Comparison of ENCODE assay signal across 29 mouse cellular contexts in genomic region chr4:89348842-89349241, GRCm38 (mm10). TPM values are rescaled to one million over a fixed set of nuclear protein-coding genes. Genes with fewer than 3 reads are reported as not detected.
DNase-seq lines count a peak whose midpoint lies in the region; ATAC-seq and TF ChIP-seq lines count a peak whose summit lies in the region.
"Had no signal": no experiment of that assay in that cellular context is flagged by ENCODE, and none has a peak within 500 bp of the region (broad histone marks: within the 10 kb centered on the region; RNA-seq: fewer than 3 reads in every experiment).

No protein-coding gene starts in this region.

- H3K27ac ChIP-seq in kidney, adult 2 months (ENCODE audit: insufficient read depth, low read depth, low read length): peak overlapping the region; percentile 71
- no peak overlapping the region for H3K27ac ChIP-seq in kidney, embryonic 15.5 days
- peak overlapping the region; percentile 11; the same call in 1 of the 2 replicates for H3K27ac ChIP-seq in kidney, postnatal 0 days
- no peak overlapping the region for H3K27ac ChIP-seq in hindbrain, embryonic 16.5 days (ENCODE audit: low read depth, low read length)
- H3K27ac ChIP-seq: embryonic facial prominence, embryonic 15.5 days; forebrain, embryonic 15.5 days; heart, embryonic 13.5 days; hindbrain, embryonic 12.5 days; left cerebral cortex, adult 2 months; limb, embryonic 15.5 days; liver, embryonic 14.5 days; lung, embryonic 15.5 days; midbrain, embryonic 12.5 days; neural tube, embryonic 15.5 days; stomach, embryonic 15.5 days had no signal

- no peak overlapping the region for H3K4me2 ChIP-seq in kidney, embryonic 15.5 days
- H3K4me2 ChIP-seq in kidney, postnatal 0 days (ENCODE audit: low read length): no peak overlapping the region
- no peak overlapping the region for H3K4me2 ChIP-seq in hindbrain, embryonic 16.5 days (ENCODE audit: low read length)
- H3K4me2 ChIP-seq: embryonic facial prominence, embryonic 15.5 days; forebrain, embryonic 15.5 days; heart, embryonic 13.5 days; hindbrain, embryonic 12.5 days; limb, embryonic 15.5 days; lung, embryonic 15.5 days; midbrain, embryonic 12.5 days; neural tube, embryonic 15.5 days; stomach, embryonic 15.5 days had no signal

- 0 out of 2 replicates have a peak, but pooled peaks cover 1% of the 10 kb centered on the region for H3K27me3 ChIP-seq in kidney, adult 2 months (replicated peaks; ENCODE audit: control insufficient read depth, insufficient read depth, low read length)
- no peaks in the 10 kb centered on the region for H3K27me3 ChIP-seq in kidney, embryonic 15.5 days
- H3K27me3 ChIP-seq in kidney, postnatal 0 days (ENCODE audit: insufficient read depth, low read length): no peaks in the 10 kb centered on the region
- H3K27me3 ChIP-seq in hindbrain, embryonic 16.5 days (replicated peaks; ENCODE audit: control insufficient read depth, insufficient read depth, low read length): no peaks in the 10 kb centered on the region
- H3K27me3 ChIP-seq: CH12.LX; embryonic facial prominence, embryonic 15.5 days; forebrain, embryonic 15.5 days; heart, embryonic 13.5 days; hindbrain, embryonic 12.5 days; limb, embryonic 15.5 days; lung, embryonic 15.5 days; midbrain, embryonic 12.5 days; neural tube, embryonic 15.5 days; stomach, embryonic 15.5 days had no signal

- no peak overlapping the region for H3K4me3 ChIP-seq in kidney, adult 2 months (ENCODE audit: insufficient read depth, low read depth, low read length)
- no peak overlapping the region for H3K4me3 ChIP-seq in kidney, embryonic 15.5 days (replicated peaks)
- no peak overlapping the region for H3K4me3 ChIP-seq in kidney, postnatal 0 days (replicated peaks; ENCODE audit: low read depth, low read length)
- no peak overlapping the region for H3K4me3 ChIP-seq in hindbrain, embryonic 16.5 days (ENCODE audit: low read length)
- H3K4me3 ChIP-seq: embryonic facial prominence, embryonic 15.5 days; forebrain, embryonic 15.5 days; heart, embryonic 13.5 days; hindbrain, embryonic 12.5 days; left cerebral cortex, adult 2 months; limb, embryonic 15.5 days; lung, embryonic 15.5 days; midbrain, embryonic 12.5 days; neural tube, embryonic 15.5 days; stomach, embryonic 15.5 days had no signal

- H3K9ac ChIP-seq in kidney, embryonic 15.5 days: no peak overlapping the region
- H3K9ac ChIP-seq in kidney, postnatal 0 days (ENCODE audit: low read depth, low read length): no peak overlapping the region
- H3K9ac ChIP-seq in hindbrain, embryonic 16.5 days (ENCODE audit: low read depth, low read length): no peak overlapping the region
- H3K9ac ChIP-seq: embryonic facial prominence, embryonic 15.5 days; forebrain, embryonic 15.5 days; heart, embryonic 13.5 days; hindbrain, embryonic 12.5 days; limb, embryonic 15.5 days; liver, embryonic 14.5 days; lung, embryonic 15.5 days; midbrain, embryonic 12.5 days; neural tube, embryonic 15.5 days; stomach, embryonic 15.5 days had no signal

- no peak for ATAC-seq in kidney, embryonic 15.5 days (replicated peaks; ENCODE audit: low FRiP score)
- ATAC-seq in kidney, postnatal 0 days (replicated peaks; ENCODE audit: low FRiP score, low read depth): peak; percentile 65; the same call in 1 of the 2 replicates
- no peak for ATAC-seq in hindbrain, embryonic 16.5 days
- ATAC-seq: forebrain, embryonic 15.5 days; inflammation-experienced regulatory T-cells, adult 6 months had no signal

- no peaks in the 10 kb centered on the region for H3K9me3 ChIP-seq in kidney, embryonic 15.5 days (replicated peaks)
- no peaks in the 10 kb centered on the region for H3K9me3 ChIP-seq in kidney, postnatal 0 days (replicated peaks; ENCODE audit: low read length)
- H3K9me3 ChIP-seq in hindbrain, embryonic 16.5 days (ENCODE audit: control insufficient read depth, low read length): no peaks in the 10 kb centered on the region
- H3K9me3 ChIP-seq: embryonic facial prominence, embryonic 15.5 days; forebrain, embryonic 15.5 days; heart, embryonic 13.5 days; hindbrain, embryonic 12.5 days; limb, embryonic 15.5 days; lung, embryonic 15.5 days; midbrain, embryonic 12.5 days; neural tube, embryonic 15.5 days; stomach, embryonic 15.5 days had no signal

- no peak for TF ChIP-seq CTCF in kidney, adult 2 months (conservative IDR thresholded peaks at IDR 0.05; ENCODE audit: insufficient read depth, insufficient read length, low read depth, low read length)
- TF ChIP-seq CTCF in kidney, postnatal 0 days (IDR thresholded peaks at IDR 0.05; ENCODE audit: low read depth): no peak

- TF ChIP-seq POLR2A in kidney, adult 2 months (IDR thresholded peaks at IDR 0.05; ENCODE audit: low read depth, low read length): no peak

- H3K4me1 ChIP-seq in kidney, adult 2 months (ENCODE audit: control insufficient read depth, insufficient read depth, low read length): no peaks in the 10 kb centered on the region
- 0 out of 2 replicates have a peak, but pooled peaks cover 2% of the 10 kb centered on the region for H3K4me1 ChIP-seq in kidney, embryonic 15.5 days
- no peaks in the 10 kb centered on the region for H3K4me1 ChIP-seq in kidney, postnatal 0 days (replicated peaks; ENCODE audit: insufficient read depth, low read length)
- no peaks in the 10 kb centered on the region for H3K4me1 ChIP-seq in hindbrain, embryonic 16.5 days (ENCODE audit: control insufficient read depth, insufficient read depth, low read depth, low read length)
- H3K4me1 ChIP-seq: embryonic facial prominence, embryonic 15.5 days; forebrain, embryonic 15.5 days; heart, embryonic 13.5 days; hindbrain, embryonic 12.5 days; limb, embryonic 15.5 days; lung, embryonic 15.5 days; midbrain, embryonic 12.5 days; neural tube, embryonic 15.5 days; stomach, embryonic 15.5 days had no signal

- H3K36me3 ChIP-seq in kidney, adult 2 months (ENCODE audit: control insufficient read depth, insufficient read depth, low read length): no peaks in the 10 kb centered on the region
- H3K36me3 ChIP-seq in kidney, embryonic 15.5 days: no peaks in the 10 kb centered on the region
- no peaks in the 10 kb centered on the region for H3K36me3 ChIP-seq in kidney, postnatal 0 days (ENCODE audit: insufficient read depth, low read length)
- no peaks in the 10 kb centered on the region for H3K36me3 ChIP-seq in hindbrain, embryonic 16.5 days (ENCODE audit: control insufficient read depth, insufficient read depth, low read length)
- H3K36me3 ChIP-seq: embryonic facial prominence, embryonic 15.5 days; forebrain, embryonic 15.5 days; heart, embryonic 13.5 days; hindbrain, embryonic 12.5 days; limb, embryonic 15.5 days; lung, embryonic 15.5 days; midbrain, embryonic 12.5 days; neural tube, embryonic 15.5 days; stomach, embryonic 15.5 days had no signal

- DNase-seq in kidney, adult 2 months: peak; percentile 64
- DNase-seq in ES-CJ7 (ENCODE audit: low read depth, low spot score): peak; percentile 6
- DNase-seq in kidney, postnatal 0 days (ENCODE audit: low spot score): no peak
- peak; percentile 36 for DNase-seq in lung, postnatal 36 days
- no peak for DNase-seq in cerebellum, postnatal 25 days
- DNase-seq: adrenal gland, postnatal 36 days; B cell, adult 2 months; cerebellum, adult 9-10 months; gastrocnemius, postnatal 14 days; heart, adult 18-20 months; left cerebral cortex, postnatal 4 days; right cerebral cortex, adult 18-20 months; right cerebral cortex, postnatal 4 days; thymus, postnatal 4 days had no signal

- WGBS in kidney, adult 2 months: 38% methylated on average over 5 of the region's 5 CpGs
- 53% methylated on average over 5 of the region's 5 CpGs for WGBS in kidney, embryonic 15.5 days
- 52% methylated on average over 5 of the region's 5 CpGs for WGBS in kidney, postnatal 0 days
- 75% methylated on average over 5 of the region's 5 CpGs for WGBS in hindbrain, embryonic 16.5 days

RNA-seq across cellular contexts. Expression of gene Cdkn2b, which starts 38.0 kb away (rescaled TPM):
- 5.1 and 7.2 TPM in 2 replicates for polyA plus RNA-seq in kidney, adult 2 months (2012; rRNA removed)
- polyA plus RNA-seq in kidney, embryonic 15.5 days (2015; fragmentation: Nextera tagmentation; extraction: Ambion mirVana): 1.1 and 1.8 TPM in 2 replicates
- polyA plus RNA-seq in kidney, postnatal 0 days (2015; fragmentation: Nextera tagmentation; extraction: Ambion mirVana): 3.3 and 4.9 TPM in 2 replicates
- polyA plus RNA-seq in hindbrain, embryonic 16.5 days (2015; fragmentation: Nextera tagmentation; extraction: Ambion mirVana): 1.1 and 1.7 TPM in 2 replicates

RNA-seq across cellular contexts. Expression of gene Cdkn2a, which starts 54.4 kb away (rescaled TPM):
- 0.15 and 0.39 TPM in 2 replicates for polyA plus RNA-seq in kidney, adult 2 months (2012; rRNA removed)
- not detected in 2 replicates for polyA plus RNA-seq in kidney, embryonic 15.5 days (2015; fragmentation: Nextera tagmentation; extraction: Ambion mirVana)
- polyA plus RNA-seq in kidney, postnatal 0 days (2015; fragmentation: Nextera tagmentation; extraction: Ambion mirVana): not detected in 2 replicates
- not detected in 2 replicates for polyA plus RNA-seq in hindbrain, embryonic 16.5 days (2015; fragmentation: Nextera tagmentation; extraction: Ambion mirVana)
- polyA plus RNA-seq: embryonic facial prominence, embryonic 15.5 days; forebrain, embryonic 15.5 days; heart, embryonic 13.5 days; hindbrain, embryonic 12.5 days; limb, embryonic 15.5 days; liver, embryonic 14.5 days; lung, embryonic 15.5 days; midbrain, embryonic 12.5 days; neural tube, embryonic 15.5 days; stomach, embryonic 15.5 days had no signal

Comparison
In these comparisons a context has a peak if more than half of its experiments do, and no peak if none do; other contexts are left out.
1. DNase-seq: peak in kidney, adult 2 months (single experiment), ES-CJ7 (single experiment) and lung, postnatal 36 days (single experiment); none in kidney, postnatal 0 days (single experiment) and cerebellum, postnatal 25 days (0 of 2).
2. H3K27ac ChIP-seq: peak in kidney, adult 2 months (single experiment) and kidney, postnatal 0 days (single experiment); none in kidney, embryonic 15.5 days (single experiment) and hindbrain, embryonic 16.5 days (single experiment).